Mouse (Mus musculus) layer of hippocampus, adult 18-20 months (tissue): Measurements from ENCODE around the gene Hyal1. TPM values are rescaled to one million over a fixed set of nuclear protein-coding genes. Genes with fewer than 3 reads are reported as not detected.

Experiments
- total RNA-seq, 2 experiments: library from RNA; stranded (reverse); gene quantifications; 2 replicates each; pipeline ENCODE4 v1.2.3; 2021

Hyal1 gene
- total RNA-seq, 2 experiments from 2014 or later = 5.1 to 7.3 TPM

Other genes with a start within 250 kb of the Hyal1 start
- gene Hemk1, start 238.6 kb upstream of the Hyal1 start, total RNA-seq = 10 to 100 TPM; 14.5 to 14.9 TPM
- gene 6430571L13Rik, start 236.3 kb upstream of the Hyal1 start, total RNA-seq = 1 to 10 TPM; 2.5 to 3.2 TPM
- 10 to 100 TPM; 15.1 to 17.7 TPM for gene Cacna2d2, start 177.3 kb upstream of the Hyal1 start, total RNA-seq
- gene Tmem115, start 43.0 kb upstream of the Hyal1 start, total RNA-seq = 10 to 100 TPM; 41.7 to 42.3 TPM
- gene Cyb561d2, start 34.7 kb upstream of the Hyal1 start, total RNA-seq = 10 to 100 TPM; 15.4 to 17.2 TPM
- gene Nprl2, start 34.7 kb upstream of the Hyal1 start, total RNA-seq = 10 to 100 TPM; 40.6 to 44.5 TPM
- 1 to 10 TPM; 5.7 to 6.2 TPM for gene Zmynd10, start 29.6 kb upstream of the Hyal1 start, total RNA-seq
- gene Rassf1, start 25.4 kb upstream of the Hyal1 start, total RNA-seq = 10 to 100 TPM; 16.3 to 18.1 TPM
- gene Tusc2, start 13.7 kb upstream of the Hyal1 start, total RNA-seq = 10 to 100 TPM; 86.2 to 86.5 TPM
- gene Hyal2, start 9.0 kb upstream of the Hyal1 start, total RNA-seq = 10 to 100 TPM; 15.8 to 16.6 TPM
- gene Naa80, start 2.0 kb downstream of the Hyal1 start, total RNA-seq = 10 to 100 TPM; 10.7 to 13.5 TPM
- gene Hyal3, start 3.9 kb downstream of the Hyal1 start, total RNA-seq = 1 to 10 TPM; 1.1 to 1.4 TPM
- 10 to 100 TPM; 12.5 to 13.2 TPM for gene Ifrd2, start 10.7 kb downstream of the Hyal1 start, total RNA-seq
- gene Sema3b, start 32.3 kb downstream of the Hyal1 start, total RNA-seq = 1 to 10 TPM; 1.5 to 2.5 TPM
- 100 to 1,000 TPM; 228 to 231 TPM for gene Gnai2, start 58.4 kb downstream of the Hyal1 start, total RNA-seq
- 10 to 100 TPM; 57.8 to 62.6 TPM for gene Slc38a3, start 92.6 kb downstream of the Hyal1 start, total RNA-seq
- not detected for gene Gnat1, start 102.8 kb downstream of the Hyal1 start, total RNA-seq
- 1 to 10 TPM; 2.8 to 5.9 TPM for gene Sema3f, start 133.5 kb downstream of the Hyal1 start, total RNA-seq
- gene Rbm5, start 194.1 kb downstream of the Hyal1 start, total RNA-seq = 100 to 1,000 TPM; 126 to 142 TPM